Mouse (Mus musculus): ENCODE measurements at regions not wholly inside any gene's neighbourhood (a gene's known extent, or its start where the extent isn't known, plus 50 kb on each side); places are given as distances from the start of the nearest gene placed in this dataset.

- TF ChIP-seq FLI1 (IDR thresholded peaks at IDR 0.05; ENCODE audit: low read length) (no peak), GATA1 (IDR thresholded peaks at IDR 0.05; ENCODE audit: borderline replicate concordance, low read length) (no peak)
- no peak overlapping the region for H3K4me3 ChIP-seq (replicated peaks)
- peaks cover 23% of the 10 kb centered on the region for H3K9me3 ChIP-seq
- no peaks in the 10 kb centered on the region for H3K27me3 ChIP-seq (replicated peaks)
- no peaks in the 10 kb centered on the region for H3K36me3 ChIP-seq (replicated peaks; ENCODE audit: low read length)
- H3K4me1 ChIP-seq, result no peaks in the 10 kb centered on the region
These were observed 85.8 kb upstream of the Tut7 start for GRCm38 (mm10) chr13:59908786-59909185.

GRCm38 (mm10) chr13:59905488-59905887 is 82.5 kb upstream of the Tut7 start:
- TF ChIP-seq GATA1 (IDR thresholded peaks at IDR 0.05; ENCODE audit: borderline replicate concordance, low read length) (no peak), FLI1 (IDR thresholded peaks at IDR 0.05; ENCODE audit: low read length) (no peak)

GRCm38 (mm10) chr13:59904415-59904814 is 81.5 kb upstream of the Tut7 start:
- TF ChIP-seq FLI1 (IDR thresholded peaks at IDR 0.05; ENCODE audit: low read length), result no peak
- no peak for TF ChIP-seq GATA1 (IDR thresholded peaks at IDR 0.05; ENCODE audit: borderline replicate concordance, low read length)
- Histone ChIP-seq H3K9me3 (peaks cover 25% of the 10 kb centered on the region), H3K27me3 (replicated peaks) (no peaks in the 10 kb centered on the region), H3K4me1 (peaks cover 5% of the 10 kb centered on the region), H3K36me3 (replicated peaks; ENCODE audit: low read length) (no peaks in the 10 kb centered on the region), H3K4me3 (replicated peaks) (no peak overlapping the region)

More at GRCm38 (mm10) chr13:59905488-59905887, 82.5 kb upstream of the Tut7 start:
- H3K27me3 ChIP-seq (replicated peaks), result no peaks in the 10 kb centered on the region
- H3K4me3 ChIP-seq (replicated peaks), result no peak overlapping the region
- H3K36me3 ChIP-seq (replicated peaks; ENCODE audit: low read length), result no peaks in the 10 kb centered on the region
- peaks cover 25% of the 10 kb centered on the region for H3K9me3 ChIP-seq
- H3K4me1 ChIP-seq, result peaks cover 4% of the 10 kb centered on the region

GRCm38 (mm10) chr13:59899521-59899920 is 76.6 kb upstream of the Tut7 start:
- Histone ChIP-seq H3K4me1 (peaks cover 5% of the 10 kb centered on the region), H3K36me3 (replicated peaks; ENCODE audit: low read length) (no peaks in the 10 kb centered on the region), H3K4me3 (replicated peaks) (no peak overlapping the region), H3K9me3 (peaks cover 4% of the 10 kb centered on the region; the same call in 1 of the 2 replicates), H3K27me3 (replicated peaks) (peaks cover 4% of the 10 kb centered on the region)
- TF ChIP-seq FLI1 (IDR thresholded peaks at IDR 0.05; ENCODE audit: low read length) (no peak), GATA1 (IDR thresholded peaks at IDR 0.05; ENCODE audit: borderline replicate concordance, low read length) (no peak)

GRCm38 (mm10) chr13:59895754-59896153 is 72.8 kb upstream of the Tut7 start:
- Histone ChIP-seq H3K4me3 (replicated peaks) (no peak overlapping the region), H3K9me3 (peaks cover 4% of the 10 kb centered on the region; the same call in 1 of the 2 replicates), H3K36me3 (replicated peaks; ENCODE audit: low read length) (no peaks in the 10 kb centered on the region), H3K27me3 (replicated peaks) (peaks cover 10% of the 10 kb centered on the region), H3K4me1 (peaks cover 9% of the 10 kb centered on the region)
- TF ChIP-seq GATA1 (IDR thresholded peaks at IDR 0.05; ENCODE audit: borderline replicate concordance, low read length) (no peak), FLI1 (IDR thresholded peaks at IDR 0.05; ENCODE audit: low read length) (no peak)

GRCm38 (mm10) chr13:59894094-59894493 is 71.1 kb upstream of the Tut7 start:
- no peak for TF ChIP-seq FLI1 (IDR thresholded peaks at IDR 0.05; ENCODE audit: low read length)
- no peak for TF ChIP-seq GATA1 (IDR thresholded peaks at IDR 0.05; ENCODE audit: borderline replicate concordance, low read length)
- H3K4me3 ChIP-seq (replicated peaks), result no peak overlapping the region
- H3K9me3 ChIP-seq, result no peaks in the 10 kb centered on the region
- peaks cover 15% of the 10 kb centered on the region for H3K4me1 ChIP-seq
- H3K36me3 ChIP-seq (replicated peaks; ENCODE audit: low read length), result no peaks in the 10 kb centered on the region
- H3K27me3 ChIP-seq (replicated peaks), result peaks cover 12% of the 10 kb centered on the region

- Histone ChIP-seq H3K4me1 (peaks cover 26% of the 10 kb centered on the region), H3K4me3 (replicated peaks) (no peak overlapping the region), H3K36me3 (replicated peaks; ENCODE audit: low read length) (no peaks in the 10 kb centered on the region), H3K9me3 (no peaks in the 10 kb centered on the region), H3K27me3 (replicated peaks) (peaks cover 12% of the 10 kb centered on the region)
- no peak for TF ChIP-seq GATA1 (IDR thresholded peaks at IDR 0.05; ENCODE audit: borderline replicate concordance, low read length)
- no peak for TF ChIP-seq FLI1 (IDR thresholded peaks at IDR 0.05; ENCODE audit: low read length)
These were observed 70.0 kb upstream of the Tut7 start for GRCm38 (mm10) chr13:59892961-59893360.

GRCm38 (mm10) chr13:59892340-59892739 is 69.4 kb upstream of the Tut7 start:
- TF ChIP-seq GATA1 (IDR thresholded peaks at IDR 0.05; ENCODE audit: borderline replicate concordance, low read length) (no peak), FLI1 (IDR thresholded peaks at IDR 0.05; ENCODE audit: low read length) (no peak)
- no peak overlapping the region for H3K4me3 ChIP-seq (replicated peaks)
- no peaks in the 10 kb centered on the region for H3K9me3 ChIP-seq
- no peaks in the 10 kb centered on the region for H3K36me3 ChIP-seq (replicated peaks; ENCODE audit: low read length)
- peaks cover 7% of the 10 kb centered on the region for H3K27me3 ChIP-seq (replicated peaks)
- peaks cover 32% of the 10 kb centered on the region for H3K4me1 ChIP-seq

- H3K4me1 ChIP-seq, result peaks cover 32% of the 10 kb centered on the region
- no peak for TF ChIP-seq GATA1 (IDR thresholded peaks at IDR 0.05; ENCODE audit: borderline replicate concordance, low read length)
- no peak for TF ChIP-seq FLI1 (IDR thresholded peaks at IDR 0.05; ENCODE audit: low read length)
- no peak overlapping the region for H3K4me3 ChIP-seq (replicated peaks)
- peaks cover 5% of the 10 kb centered on the region for H3K9me3 ChIP-seq
- H3K27me3 ChIP-seq (replicated peaks), result peaks cover 7% of the 10 kb centered on the region
- H3K36me3 ChIP-seq (replicated peaks; ENCODE audit: low read length), result no peaks in the 10 kb centered on the region
These were observed 68.8 kb upstream of the Tut7 start for GRCm38 (mm10) chr13:59891737-59892136.

GRCm38 (mm10) chr13:59889468-59890117 is 66.6 kb upstream of the Tut7 start:
- peaks cover 7% of the 10 kb centered on the region for H3K27me3 ChIP-seq (replicated peaks)
- TF ChIP-seq GATA1 (IDR thresholded peaks at IDR 0.05; ENCODE audit: borderline replicate concordance, low read length) (no peak), FLI1 (IDR thresholded peaks at IDR 0.05; ENCODE audit: low read length) (no peak)
- H3K9me3 ChIP-seq, result peaks cover 26% of the 10 kb centered on the region
- H3K4me3 ChIP-seq (replicated peaks), result no peak overlapping the region
- H3K4me1 ChIP-seq, result peaks cover 32% of the 10 kb centered on the region
- no peaks in the 10 kb centered on the region for H3K36me3 ChIP-seq (replicated peaks; ENCODE audit: low read length)
